Mouse (Mus musculus) urinary bladder, postnatal 10 days (tissue): ENCODE data around the gene Drg1.
"Not testable (repeated sequence)": the region's sequence is repeated elsewhere in the genome, so short reads cannot be mapped to it uniquely, and the experiment has no call there.

ENCODE experiments used
- DNase-seq: peaks from one replicate; pipeline ENCODE4 v3.0.0; 2022; ENCODE audit warnings: low spot score

Gene Drg1

DNA sequence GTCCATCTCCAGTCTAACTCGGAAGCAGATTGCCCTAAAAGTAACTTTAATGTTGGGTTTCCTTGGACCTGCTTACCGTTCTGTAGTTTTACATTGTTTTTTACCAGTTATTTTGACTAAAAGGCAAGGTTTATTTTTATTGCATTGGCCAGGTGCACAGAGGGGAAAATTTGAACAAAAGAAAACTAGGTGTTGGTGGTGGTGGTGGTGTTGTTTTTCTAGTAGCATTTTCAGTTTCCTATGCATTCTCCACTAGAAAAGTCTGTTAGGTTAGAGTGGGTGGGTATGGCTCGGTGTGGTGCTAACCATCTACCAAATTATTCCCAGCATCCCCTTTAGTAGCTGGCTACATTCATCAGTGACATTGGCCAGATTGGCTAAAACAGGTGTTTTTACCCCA, 59.4 kb downstream of the Drg1 start:
- no peak for DNase-seq

DNA sequence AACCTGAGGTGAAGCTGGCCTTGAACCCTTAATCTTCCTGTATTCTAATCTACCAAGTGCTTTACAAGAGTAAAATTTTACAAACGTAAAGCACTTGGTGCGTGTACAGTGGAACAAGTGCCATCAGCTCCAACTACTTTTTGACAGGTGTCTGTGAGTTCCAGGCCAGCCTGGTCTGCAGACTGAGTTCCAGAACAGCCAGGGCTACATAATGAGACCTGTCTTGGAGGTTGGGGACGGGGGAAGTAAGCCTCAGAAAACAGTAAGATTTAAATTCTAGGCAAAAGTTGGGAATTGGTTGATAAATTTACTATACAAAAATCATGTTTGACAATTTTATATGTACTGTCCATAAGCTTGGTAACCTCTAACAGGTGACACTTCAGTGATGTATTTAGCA, 61.0 kb downstream of the Drg1 start:
- DNase-seq: no peak

DNA sequence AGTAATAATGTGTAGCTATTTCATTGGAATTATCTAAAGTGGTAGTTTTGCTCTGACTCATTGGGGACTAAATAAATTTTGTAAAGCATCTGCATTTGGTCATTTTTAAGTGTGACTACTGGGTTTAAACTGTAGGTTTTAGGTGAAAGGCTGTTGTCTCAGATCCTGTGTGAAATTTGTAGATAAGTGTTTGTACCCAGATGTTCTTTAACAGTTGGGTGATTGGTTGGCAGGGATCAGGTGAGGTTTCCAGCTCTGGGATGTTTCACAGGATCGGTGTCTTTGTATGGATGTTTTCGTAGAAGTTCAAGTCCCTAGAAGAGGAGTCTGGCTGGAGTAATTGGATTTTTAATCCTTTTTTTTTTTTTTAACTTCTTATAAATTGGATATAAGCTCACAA, 62.4 kb downstream of the Drg1 start:
- no peak for DNase-seq

DNA sequence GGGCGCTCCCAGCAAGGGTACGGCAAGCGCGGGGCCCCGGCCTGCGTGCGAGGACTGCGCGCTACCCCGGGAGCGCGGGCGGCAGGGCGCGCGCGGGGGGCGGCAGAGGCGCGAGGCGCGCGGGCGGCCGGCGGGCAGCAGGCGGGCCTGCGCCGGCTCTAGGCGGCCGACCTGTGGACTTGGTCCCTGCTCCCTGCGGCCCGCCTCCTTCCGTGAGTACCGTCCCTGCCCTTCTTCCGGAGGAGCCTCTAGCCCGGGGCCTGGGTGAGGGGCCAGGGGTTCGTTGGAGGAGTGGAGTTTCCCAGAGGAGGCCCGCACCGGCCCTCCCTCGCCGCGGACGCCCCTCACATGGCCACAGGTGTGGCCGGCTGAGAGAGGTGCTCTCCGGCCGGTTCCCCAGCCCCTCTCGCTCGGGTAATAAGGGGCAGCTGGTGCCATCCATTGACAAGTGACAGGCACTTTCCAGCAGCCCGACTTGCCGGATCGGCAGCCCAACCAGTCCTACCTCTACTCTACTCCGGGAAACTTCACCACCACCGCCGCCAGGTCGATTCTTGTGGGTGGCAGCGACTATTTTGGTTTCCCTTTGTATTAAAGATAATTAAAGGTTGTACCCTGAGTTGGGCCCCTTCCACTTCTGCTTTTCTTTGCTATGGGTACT, 63.3 kb downstream of the Drg1 start:
- DNase-seq: peak; percentile 12

DNA sequence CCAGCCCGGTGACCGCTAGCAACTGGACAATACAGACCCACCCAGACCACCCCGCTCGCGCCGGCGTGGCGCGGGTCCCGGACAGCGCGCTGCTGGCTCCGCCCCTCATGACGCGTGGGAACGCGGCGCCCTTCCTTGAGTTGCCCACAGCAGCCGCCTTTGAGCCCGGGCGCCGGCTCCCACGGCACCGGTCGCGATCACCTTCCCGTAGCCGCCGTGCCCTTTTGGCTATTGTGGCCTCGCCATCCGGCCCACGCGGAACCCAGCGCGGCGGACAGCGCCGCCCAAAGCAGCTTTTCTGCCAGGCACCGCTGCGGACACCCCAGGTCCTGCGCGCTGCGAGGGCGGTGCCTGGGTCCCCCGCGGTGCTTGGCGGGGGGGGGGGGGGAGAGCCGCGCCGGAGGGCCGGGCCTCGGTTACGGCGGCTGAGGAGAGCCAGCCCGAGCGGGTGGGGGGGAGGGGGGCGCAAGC, 63.9 kb downstream of the Drg1 start, which contains the start of gene Eif4enif1:
Eif4enif1 (plus strand) TSS at position 162 of the 471 bp plus-strand sequence.
- peak; percentile 62 for DNase-seq

DNA sequence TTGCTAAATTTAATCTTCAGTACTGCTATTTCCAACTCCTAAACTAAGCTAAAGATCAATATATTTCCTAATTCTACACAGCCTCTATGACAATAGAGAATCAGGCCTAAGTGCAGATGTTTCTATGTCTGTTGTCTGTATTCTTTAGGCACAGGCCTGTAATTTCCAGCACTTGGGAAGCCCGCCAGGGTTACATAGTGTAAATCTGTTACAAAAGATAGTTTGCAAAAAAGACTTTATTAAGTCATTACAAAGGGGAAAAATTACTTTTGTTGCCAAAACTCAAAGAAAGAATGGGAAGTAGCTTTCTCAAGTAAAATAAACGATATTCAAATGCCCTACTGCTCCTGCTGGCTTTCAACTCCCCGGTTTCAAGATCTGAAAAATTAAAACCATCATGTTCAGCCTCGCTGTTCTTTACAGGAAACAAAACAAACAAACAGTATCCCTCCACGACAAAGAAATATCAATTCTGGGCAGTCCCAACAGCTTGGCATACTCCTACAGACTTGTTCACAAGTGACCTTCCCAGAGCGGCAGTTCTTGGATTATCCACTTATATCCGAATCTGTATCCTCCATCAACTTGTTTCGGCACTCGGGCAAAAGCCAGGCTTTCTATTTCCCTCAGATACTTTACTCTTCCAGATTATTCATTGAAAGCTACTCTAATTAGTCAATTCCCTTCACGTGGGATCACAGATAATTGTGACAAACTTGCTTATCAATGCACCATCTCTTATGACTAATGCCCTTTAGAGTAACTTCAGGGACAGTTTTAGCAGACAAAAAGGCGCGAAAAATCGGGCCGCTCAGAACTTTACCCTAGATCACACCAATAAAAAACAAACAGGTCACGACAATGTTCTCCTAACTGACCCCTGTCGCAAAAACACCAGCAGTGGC, 64.6 kb downstream of the Drg1 start:
- DNase-seq: no peak

DNA sequence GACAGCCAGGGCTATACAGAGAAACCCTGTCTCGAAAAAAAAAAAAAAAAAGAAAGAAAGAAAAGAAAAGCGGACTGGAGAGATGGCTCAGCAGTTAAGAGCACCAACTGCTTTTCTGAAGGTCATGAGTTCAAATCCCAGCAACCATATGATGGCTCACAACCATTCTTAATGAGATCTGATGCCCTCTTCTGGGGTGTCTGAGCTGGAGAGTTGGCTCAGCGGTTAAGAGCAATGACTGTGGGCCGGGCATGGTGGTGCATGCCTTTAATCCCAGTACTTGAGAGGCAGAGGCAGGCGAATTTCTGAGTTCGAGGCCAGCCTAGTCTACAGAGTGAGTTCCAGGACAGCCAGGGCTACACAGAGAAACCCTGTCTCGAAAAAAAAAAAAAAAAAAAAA, 65.6 kb downstream of the Drg1 start:
- DNase-seq: not testable (repeated sequence)

DNA sequence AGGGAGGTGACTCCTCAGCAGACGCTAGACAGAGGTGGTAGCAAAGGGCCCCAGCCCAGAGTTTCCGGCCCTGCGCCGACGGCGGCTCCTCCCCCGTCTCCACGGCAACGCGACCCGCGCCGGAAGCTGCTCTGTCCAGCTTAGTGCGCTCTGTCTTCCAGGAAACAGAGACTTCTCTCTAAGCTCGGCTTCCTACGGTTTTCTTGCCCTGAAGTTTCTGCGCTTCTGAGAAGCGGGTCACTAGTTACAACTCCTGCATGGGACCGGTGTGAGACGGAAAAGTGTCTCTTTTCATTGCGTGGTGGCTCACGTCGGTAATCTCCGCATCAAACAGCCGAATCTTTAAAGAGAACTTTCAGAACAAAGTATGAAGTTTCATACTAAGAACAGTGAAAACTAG, 72.9 kb downstream of the Drg1 start, which contains the start of gene Sfi1:
Sfi1 (minus strand) TSS at position 101 of the 400 bp plus-strand sequence.
- no peak for DNase-seq

DNA sequence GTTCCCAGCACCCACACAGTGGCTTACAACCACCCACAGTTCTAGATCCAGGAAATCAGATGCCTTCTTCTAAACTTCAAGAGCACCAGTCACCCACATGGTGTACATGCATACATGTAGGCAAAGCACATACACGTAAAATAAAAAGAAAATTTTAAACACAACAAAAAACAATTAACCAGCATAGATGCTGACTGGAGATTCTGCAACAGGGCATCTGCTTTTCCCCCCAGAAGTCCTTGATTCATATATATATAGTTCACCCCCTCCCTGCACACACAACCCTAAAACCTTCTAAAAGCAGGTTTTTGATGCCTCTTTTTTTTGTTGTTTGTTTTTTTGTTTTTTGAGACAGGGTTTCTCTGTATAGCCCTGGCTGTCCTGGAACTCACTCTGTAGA, 83.5 kb downstream of the Drg1 start:
- DNase-seq: peak; percentile 11

DNA sequence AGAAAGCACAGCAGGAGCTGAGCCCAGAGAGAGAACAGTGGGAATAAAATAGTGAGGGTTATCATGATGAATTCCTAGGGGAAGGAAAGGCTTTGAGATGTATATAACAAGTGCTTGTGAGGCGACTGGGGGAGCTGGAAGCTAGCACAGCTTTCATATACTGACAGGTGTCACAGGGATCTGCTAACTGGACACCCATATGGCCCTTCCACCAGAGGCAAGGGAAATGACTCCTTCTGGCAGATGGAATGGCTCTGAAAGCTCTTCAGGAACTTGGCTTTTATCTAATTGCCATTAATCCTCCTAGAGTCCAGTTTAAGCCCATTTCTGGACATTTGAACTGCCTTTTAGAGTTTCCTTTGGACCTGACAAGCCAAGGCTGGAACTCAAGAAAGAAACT, 84.2 kb downstream of the Drg1 start:
- DNase-seq: not testable (repeated sequence)

DNA sequence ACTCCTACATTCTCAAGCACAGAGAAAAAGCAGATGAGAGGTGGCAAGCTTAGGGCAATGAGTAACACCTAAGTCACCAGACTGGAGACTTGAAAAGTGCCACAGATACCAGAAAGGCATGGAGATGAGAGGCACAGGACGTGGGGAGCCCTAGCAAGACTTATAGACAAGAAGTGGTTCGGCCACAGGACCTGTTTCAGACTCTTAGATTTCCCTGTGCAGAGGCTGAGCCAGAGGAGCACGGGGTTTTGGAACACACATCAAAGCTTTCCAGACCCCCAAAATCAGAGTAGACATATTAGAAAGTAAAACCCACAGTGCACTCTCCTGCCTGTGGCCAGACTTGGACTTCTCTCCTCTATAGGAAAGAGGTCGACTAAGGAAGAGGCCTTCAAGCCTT, 85.0 kb downstream of the Drg1 start:
- peak; percentile 99 for DNase-seq

DNA sequence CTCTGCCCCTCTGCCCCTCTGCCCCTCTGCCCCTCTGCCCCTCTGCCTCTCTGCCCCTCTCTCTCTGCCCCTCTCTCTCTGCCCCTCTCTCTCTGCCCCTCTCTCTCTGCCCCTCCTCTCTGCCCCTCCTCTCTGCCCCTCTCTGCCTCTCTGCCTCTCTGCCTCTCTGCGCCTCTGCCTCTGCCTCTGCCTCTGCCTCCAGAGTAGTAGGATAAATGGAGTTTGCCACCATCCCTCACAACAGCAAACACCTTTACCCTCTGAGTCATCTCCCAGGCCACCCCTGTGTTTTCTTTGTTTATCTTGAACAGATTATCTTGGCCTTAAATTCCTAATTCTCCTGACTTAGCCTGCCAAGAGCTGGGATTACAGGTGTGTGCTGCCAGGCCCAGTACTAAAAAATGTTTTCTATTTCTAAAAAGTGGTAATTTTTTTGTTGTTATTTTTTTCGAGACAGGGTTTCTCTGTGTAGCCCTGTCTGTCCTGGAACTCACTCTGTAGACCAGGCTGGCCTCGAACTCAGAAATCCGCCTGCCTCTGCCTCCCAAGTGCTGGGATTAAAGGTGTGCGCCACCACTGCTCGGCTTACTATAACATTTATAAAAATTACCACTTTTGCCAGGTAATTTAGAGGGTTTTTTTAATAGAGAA, 85.6 kb downstream of the Drg1 start:
- not testable (repeated sequence) for DNase-seq

DNA sequence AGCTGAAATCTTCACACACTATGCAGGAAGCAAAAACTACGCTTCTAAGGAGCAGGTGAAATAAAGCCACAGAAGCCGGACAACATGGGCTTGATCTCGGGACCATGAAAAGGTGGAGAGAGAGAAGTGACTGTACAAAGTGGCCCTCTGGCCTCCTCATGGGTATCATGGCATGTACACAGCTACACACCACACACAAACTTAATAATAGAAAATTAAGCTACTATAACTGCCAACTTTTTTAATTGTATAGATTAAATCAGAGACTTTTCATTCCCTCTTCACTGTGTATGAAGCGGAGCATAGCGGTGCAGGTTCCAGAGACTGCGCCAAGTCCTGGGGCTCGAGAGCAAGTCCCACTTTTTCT, 86.5 kb downstream of the Drg1 start:
- DNase-seq: peak; percentile 39

DNA sequence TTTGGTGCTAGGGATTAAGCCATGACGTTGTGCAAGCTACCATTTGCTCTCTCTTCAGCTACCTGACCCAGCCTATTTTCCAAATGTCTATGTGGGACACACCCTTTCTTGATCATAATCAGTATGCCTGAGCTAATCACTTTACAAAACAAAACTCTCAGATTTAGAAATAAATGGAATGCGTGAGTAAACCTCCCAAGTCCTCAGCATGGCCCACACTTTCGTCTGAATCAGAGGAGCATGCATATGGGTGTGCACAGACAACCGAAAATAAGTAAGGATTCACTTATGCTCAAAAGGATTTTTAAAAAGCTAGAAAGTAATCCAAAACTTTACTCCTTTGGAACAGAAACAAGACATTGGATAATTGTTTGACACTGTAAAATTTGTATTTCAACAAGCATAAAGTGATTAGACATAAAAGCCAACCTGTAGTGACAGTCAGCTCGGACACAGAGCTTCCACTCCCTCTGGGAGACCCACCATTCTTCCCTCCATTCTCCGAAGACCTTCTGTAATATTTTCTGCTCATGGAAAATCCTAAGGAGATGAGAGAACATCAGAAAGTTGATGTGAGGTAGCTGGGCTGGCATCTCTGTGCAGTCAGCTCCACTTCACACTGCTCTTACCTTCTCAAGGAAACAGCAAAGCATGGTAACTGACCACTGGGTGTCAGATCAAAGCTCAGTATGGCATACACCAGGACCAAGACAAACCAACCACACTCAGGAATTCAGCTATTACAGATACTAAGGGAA, 87.1 kb downstream of the Drg1 start:
- DNase-seq: peak; percentile 82

DNA sequence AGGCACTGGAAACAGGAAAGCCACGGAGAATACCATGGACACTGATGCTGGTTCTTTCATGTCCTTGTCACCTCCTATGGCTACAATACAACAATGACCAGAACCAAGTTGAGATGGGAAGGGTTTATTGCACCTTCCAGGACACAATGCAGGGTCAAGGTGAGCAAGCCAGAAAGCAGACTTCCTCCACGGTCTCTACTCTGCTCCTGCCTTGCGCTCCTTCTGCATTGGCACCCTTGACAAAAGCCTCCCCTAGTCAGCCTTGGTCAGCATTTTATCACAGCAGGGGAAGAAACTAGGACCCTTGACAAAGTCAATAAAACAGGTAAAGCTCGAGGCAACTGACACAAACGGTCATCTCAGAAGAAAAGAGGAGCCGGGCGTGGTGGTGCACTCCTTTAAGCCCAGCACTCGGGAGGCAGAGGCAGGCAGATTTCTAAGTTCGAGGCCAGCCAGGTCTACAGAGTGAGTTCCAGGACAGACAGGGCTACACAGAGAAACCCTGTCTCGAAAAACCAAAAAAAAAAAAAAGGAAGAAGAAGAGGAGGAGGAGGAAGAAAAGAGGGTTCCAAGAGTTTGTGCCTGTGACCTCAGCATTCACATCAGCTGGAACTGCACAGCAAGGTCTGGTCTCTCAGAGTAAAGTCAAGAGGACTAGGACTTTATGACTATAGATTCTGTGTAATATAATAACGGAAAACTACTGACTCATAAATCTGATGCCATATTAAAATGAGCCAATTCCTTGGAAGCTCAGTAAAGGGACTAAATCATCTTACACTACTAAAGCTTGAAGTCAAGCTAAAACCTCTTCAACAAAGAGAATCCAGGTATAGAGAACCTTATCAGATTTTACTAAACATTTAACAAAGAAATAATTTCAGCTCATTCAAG, 92.5 kb downstream of the Drg1 start:
- peak; percentile 98 for DNase-seq

DNA sequence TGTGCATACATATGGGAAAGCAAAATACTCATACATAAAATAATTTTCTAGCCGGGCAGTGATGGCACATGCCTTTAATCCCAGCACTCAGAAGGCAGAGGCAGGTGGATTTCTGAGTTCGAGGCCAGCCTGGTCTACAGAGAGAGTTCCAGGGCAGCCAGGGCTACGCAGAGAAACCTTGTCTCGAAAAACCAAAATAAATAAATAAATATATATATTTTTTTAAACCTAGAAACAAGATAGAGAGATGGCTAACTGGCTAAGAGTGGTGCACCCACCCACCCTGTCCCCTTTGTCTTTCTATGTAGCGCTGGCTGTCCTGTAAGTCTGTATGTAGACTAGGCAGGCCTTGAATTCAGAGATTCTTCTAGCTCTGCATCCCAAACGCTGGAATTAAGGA, 93.7 kb downstream of the Drg1 start:
- DNase-seq: not testable (repeated sequence)

DNA sequence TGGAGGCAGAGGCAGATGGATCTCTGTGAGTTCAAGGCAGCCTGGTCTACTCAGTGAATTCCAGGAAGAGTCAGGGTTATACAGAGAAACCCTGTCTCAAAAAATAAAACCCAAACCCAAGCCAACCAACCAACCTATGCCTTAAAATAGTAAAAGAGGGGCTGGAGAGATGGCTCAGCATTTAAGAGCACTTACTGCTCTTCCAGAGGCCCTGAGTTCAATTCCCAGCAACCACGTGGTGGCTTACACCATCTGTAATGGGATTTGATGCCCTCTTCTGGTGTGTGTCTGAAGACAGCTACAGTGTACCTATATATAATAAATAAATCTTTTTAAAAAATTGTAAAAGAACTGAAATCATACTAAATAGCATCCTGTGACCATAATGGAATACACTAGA, 94.3 kb downstream of the Drg1 start:
- DNase-seq: peak; percentile 78

DNA sequence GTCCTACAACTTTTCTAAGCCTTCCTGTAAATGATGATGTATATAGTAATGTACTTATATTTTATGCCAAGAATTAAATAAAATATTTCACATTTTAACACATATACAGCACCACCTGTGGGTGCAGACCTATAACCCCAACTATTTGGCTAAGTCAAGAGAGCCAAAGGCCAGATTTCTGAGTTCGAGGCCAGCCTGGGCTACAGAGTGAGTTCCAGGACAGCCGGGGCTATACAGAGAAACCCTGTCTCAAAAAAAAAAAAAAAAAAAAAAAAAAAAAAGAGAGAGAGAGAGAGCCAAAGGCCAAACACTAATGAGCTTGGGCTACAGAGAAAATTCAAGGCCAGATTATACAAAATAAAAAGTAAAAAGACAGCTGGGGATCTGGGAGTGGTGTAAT, 97.2 kb downstream of the Drg1 start:
- DNase-seq: peak; percentile 71

DNA sequence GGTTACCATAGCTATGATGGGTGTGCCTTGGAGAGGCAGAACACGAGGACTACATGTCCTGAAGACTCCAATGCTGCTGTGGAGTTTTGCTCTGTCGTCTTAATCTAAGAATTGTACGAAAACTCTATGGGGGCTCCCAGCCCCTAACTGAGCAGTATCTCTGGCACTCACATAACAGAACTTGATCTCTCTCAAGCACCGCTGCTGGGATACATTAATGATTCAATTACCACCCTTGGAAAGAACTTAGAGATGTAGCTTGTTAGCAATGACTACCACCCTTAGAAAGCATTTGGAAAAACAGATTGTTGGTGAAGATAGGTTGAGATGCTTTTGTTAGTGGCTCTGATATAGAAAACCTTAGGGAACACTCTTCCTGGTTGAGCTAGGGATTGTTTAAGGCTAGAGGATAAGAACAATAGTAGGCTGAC, 98.6 kb downstream of the Drg1 start:
- peak; percentile 80 for DNase-seq

DNA sequence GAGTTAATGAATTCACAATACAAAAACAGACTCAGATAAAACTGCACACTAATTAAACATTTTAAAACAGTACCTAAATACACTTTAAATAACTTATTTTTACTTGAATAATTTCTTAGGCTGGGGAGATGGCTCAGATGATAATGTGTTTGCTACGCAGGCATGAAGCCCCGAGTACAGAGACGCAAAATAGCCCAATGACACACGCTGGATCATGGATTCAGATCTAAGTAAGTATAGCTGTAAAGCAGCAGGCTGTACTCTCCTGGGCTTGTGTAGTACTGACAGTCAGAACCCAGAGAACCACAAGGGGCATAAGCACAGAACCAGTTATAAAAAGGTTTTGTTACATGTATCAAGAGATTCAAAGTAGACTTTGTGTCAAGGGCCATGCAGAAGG, 99.1 kb downstream of the Drg1 start:
- peak; percentile 11 for DNase-seq

DNA sequence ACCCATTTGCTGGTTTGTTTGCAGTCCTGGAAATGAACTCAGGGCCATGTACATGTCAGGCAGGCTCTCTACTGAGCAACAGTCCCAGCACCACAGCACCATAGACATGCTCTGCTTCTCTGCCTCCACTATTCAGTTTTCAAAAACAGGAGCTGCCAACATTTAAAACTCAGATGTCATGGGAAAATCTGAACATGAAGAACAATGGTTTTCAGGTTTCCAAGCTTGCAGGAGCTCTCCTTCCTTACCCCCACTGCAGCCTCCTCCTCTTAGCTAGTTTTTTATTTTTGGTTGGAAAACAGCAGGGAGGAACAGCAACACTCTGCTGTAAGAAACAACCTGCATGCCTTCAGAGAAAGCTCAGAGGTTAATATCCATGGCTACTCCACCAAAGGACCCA, 99.9 kb downstream of the Drg1 start:
- DNase-seq: not testable (repeated sequence)
